Mouse (Mus musculus): ENCODE data around the gene Efcab2.

Gene Efcab2

GRCm38 (mm10) chr1:178485868-178486220, 80.0 kb downstream of the Efcab2 start:
- DNase-seq = no peak

GRCm38 (mm10) chr1:178486828-178487227, 80.9 kb downstream of the Efcab2 start:
- DNase-seq = no peak

GRCm38 (mm10) chr1:178489127-178489526, 83.2 kb downstream of the Efcab2 start:
- DNase-seq = no peak

GRCm38 (mm10) chr1:178491733-178492132, 85.8 kb downstream of the Efcab2 start:
- no peak for DNase-seq

- no peak for DNase-seq
Measured at GRCm38 (mm10) chr1:178492493-178492892, 86.6 kb downstream of the Efcab2 start.

GRCm38 (mm10) chr1:178496186-178496585, 90.3 kb downstream of the Efcab2 start:
- no peak for DNase-seq

GRCm38 (mm10) chr1:178496841-178497240, 91.0 kb downstream of the Efcab2 start:
- DNase-seq = peak in 1 of 2 experiments; percentile 38

- no peak for DNase-seq
Measured at GRCm38 (mm10) chr1:178506938-178507337, 101.1 kb downstream of the Efcab2 start.

- no peak for DNase-seq
Measured at GRCm38 (mm10) chr1:178512323-178513031, 106.6 kb downstream of the Efcab2 start.

GRCm38 (mm10) chr1:178513954-178514353, 108.1 kb downstream of the Efcab2 start:
- no peak for DNase-seq

- no peak for DNase-seq
Measured at GRCm38 (mm10) chr1:178515839-178516238, 110.0 kb downstream of the Efcab2 start.

- no peak for DNase-seq
Measured at GRCm38 (mm10) chr1:178522389-178522788, 116.5 kb downstream of the Efcab2 start.

GRCm38 (mm10) chr1:178523152-178523551, 117.3 kb downstream of the Efcab2 start:
- no peak for DNase-seq

- DNase-seq = peak; percentile 62 to 76
Measured at GRCm38 (mm10) chr1:178527185-178527546, 121.3 kb downstream of the Efcab2 start.

- peak; percentile 28 to 39 for DNase-seq
Measured at GRCm38 (mm10) chr1:178527547-178528361, 121.9 kb downstream of the Efcab2 start.

- peak; percentile 44 to 66 for DNase-seq
Measured at GRCm38 (mm10) chr1:178528431-178529351, 122.8 kb downstream of the Efcab2 start, which contains the start of gene Kif26b. TSS of gene Kif26b (plus strand) at chr1:178529125.

- DNase-seq = peak in 1 of 2 experiments; percentile 7
Measured at GRCm38 (mm10) chr1:178529512-178530300, 123.8 kb downstream of the Efcab2 start.

- peak; percentile 81 to 85 for DNase-seq
Measured at GRCm38 (mm10) chr1:178530301-178531078, 124.6 kb downstream of the Efcab2 start.
